Comparison of ENCODE assay signal across 8 mouse cellular contexts in the genomic region with DNA sequence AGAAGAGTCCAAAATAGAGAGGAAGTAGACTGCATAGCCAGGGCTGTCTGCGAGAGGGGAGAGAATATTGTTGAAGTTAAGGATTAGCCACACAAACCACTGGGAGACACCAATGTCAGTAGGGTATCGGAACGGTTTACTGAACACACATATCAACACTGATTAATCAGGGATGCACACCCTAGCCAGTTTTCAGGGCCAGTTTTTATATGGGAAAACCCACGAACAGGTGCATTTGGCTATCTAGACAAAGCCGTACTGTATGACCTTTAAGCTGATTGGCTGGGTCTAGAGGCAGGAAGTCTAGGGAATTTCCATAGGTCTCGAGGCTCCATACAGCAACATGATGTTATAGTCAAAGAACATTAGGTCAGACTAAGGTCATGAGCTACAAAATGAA. TPM values are rescaled to one million over a fixed set of nuclear protein-coding genes. Genes with fewer than 3 reads are reported as not detected.
A peak's percentile ranks its signal among the peaks of the same experiment; 100 is the strongest.
DNase-seq lines count a peak whose midpoint lies in the region; ATAC-seq and TF ChIP-seq lines count a peak whose summit lies in the region.

No protein-coding gene starts in this region.

- H3K27ac ChIP-seq in lung, postnatal 0 days (ENCODE audit: low read length), result peak overlapping the region; percentile 69; the same call in 1 of the 2 replicates
- H3K27ac ChIP-seq in intestine, embryonic 14.5 days (ENCODE audit: low read depth), result peak overlapping the region; percentile 79; the same call in 1 of the 2 replicates
- no peak overlapping the region for H3K27ac ChIP-seq in neural tube, embryonic 12.5 days

- no peak for ATAC-seq in lung, postnatal 0 days
- no peak for ATAC-seq in intestine, embryonic 14.5 days (replicated peaks; ENCODE audit: low FRiP score, low TSS enrichment, low read depth)
- peak; percentile 15 for ATAC-seq in neural tube, embryonic 12.5 days (ENCODE audit: low FRiP score, low read depth)

- H3K4me3 ChIP-seq in lung, postnatal 0 days (ENCODE audit: low read depth, low read length), result peak overlapping the region; percentile 63
- H3K4me3 ChIP-seq in intestine, embryonic 14.5 days (ENCODE audit: low read depth, low read length), result peak overlapping the region; percentile 68
- H3K4me3 ChIP-seq in neural tube, embryonic 12.5 days, result peak overlapping the region; percentile 83

- peak overlapping the region; percentile 82 for H3K4me2 ChIP-seq in lung, postnatal 0 days (replicated peaks; ENCODE audit: low read depth, low read length)
- peak overlapping the region; percentile 74 for H3K4me2 ChIP-seq in intestine, embryonic 14.5 days (ENCODE audit: low read length)
- H3K4me2 ChIP-seq in neural tube, embryonic 12.5 days (replicated peaks), result peak overlapping the region; percentile 83

- TF ChIP-seq EP300 in lung, postnatal 0 days (IDR thresholded peaks at IDR 0.05), result no peak

- TF ChIP-seq CTCF in lung, postnatal 0 days (IDR thresholded peaks at IDR 0.05), result no peak

- peak overlapping the region; percentile 10; the same call in 1 of the 2 replicates for H3K9ac ChIP-seq in lung, postnatal 0 days (replicated peaks; ENCODE audit: low read depth)
- peak overlapping the region; percentile 44 for H3K9ac ChIP-seq in intestine, embryonic 14.5 days (ENCODE audit: low read length)
- H3K9ac ChIP-seq in neural tube, embryonic 12.5 days, result 0 out of 2 replicates have a peak overlapping the region, but pooled peaks have one; percentile 86

- H3K9me3 ChIP-seq in lung, postnatal 0 days (ENCODE audit: low read length), result no peaks in the 10 kb centered on the region; the same call in 1 of the 2 replicates
- H3K9me3 ChIP-seq in intestine, embryonic 14.5 days (ENCODE audit: control insufficient read depth, low read length), result no peaks in the 10 kb centered on the region
- 0 out of 2 replicates have a peak, but pooled peaks cover 5% of the 10 kb centered on the region for H3K9me3 ChIP-seq in neural tube, embryonic 12.5 days

- no peaks in the 10 kb centered on the region for H3K36me3 ChIP-seq in lung, postnatal 0 days (ENCODE audit: insufficient read depth, low read length)
- no peaks in the 10 kb centered on the region for H3K36me3 ChIP-seq in intestine, embryonic 14.5 days (ENCODE audit: control insufficient read depth, insufficient read depth, low read length)
- 0 out of 2 replicates have a peak, but pooled peaks cover 4% of the 10 kb centered on the region for H3K36me3 ChIP-seq in neural tube, embryonic 12.5 days

- H3K4me1 ChIP-seq in lung, postnatal 0 days (ENCODE audit: insufficient read depth, low read depth, low read length), result no peaks in the 10 kb centered on the region
- peaks cover 13% of the 10 kb centered on the region for H3K4me1 ChIP-seq in intestine, embryonic 14.5 days (replicated peaks; ENCODE audit: control insufficient read depth, insufficient read depth, low read length)
- peaks cover 22% of the 10 kb centered on the region for H3K4me1 ChIP-seq in neural tube, embryonic 12.5 days

- DNase-seq in lung, postnatal 0 days (ENCODE audit: low spot score), result peak; percentile 19
- no peak for DNase-seq in lung, postnatal 14 days
- peak; percentile 54 for DNase-seq in c-Kit-positive CD71-positive TER-119-negative erythroid progenitor cells, embryonic 14.5 days (ENCODE audit: low read depth)
- DNase-seq in intestine, embryonic 14.5 days (ENCODE audit: low spot score), result no peak
- DNase-seq in ovary, postnatal 10 days (ENCODE audit: low spot score), result no peak
- DNase-seq in frontal cortex, postnatal 25 days (ENCODE audit: low spot score in 2 of 2), result no peak
- no peak for DNase-seq in cerebellum, postnatal 36 days

- H3K27me3 ChIP-seq in lung, postnatal 0 days (replicated peaks; ENCODE audit: insufficient read depth, low read length), result no peaks in the 10 kb centered on the region
- no peaks in the 10 kb centered on the region for H3K27me3 ChIP-seq in intestine, embryonic 14.5 days (replicated peaks; ENCODE audit: control insufficient read depth, insufficient read depth, low read length)
- 0 out of 2 replicates have a peak, but pooled peaks cover 5% of the 10 kb centered on the region for H3K27me3 ChIP-seq in neural tube, embryonic 12.5 days (replicated peaks)

- WGBS in lung, postnatal 0 days, result 18% methylated on average over 6 of the region's 6 CpGs
- WGBS in intestine, embryonic 14.5 days, result 34% methylated on average over 6 of the region's 6 CpGs
- 48% methylated on average over 6 of the region's 6 CpGs for WGBS in neural tube, embryonic 12.5 days

RNA-seq across cellular contexts. Expression of a gene that starts 0.8 kb away (rescaled TPM):
- polyA plus RNA-seq in lung, postnatal 0 days (2015; fragmentation: Nextera tagmentation; extraction: Ambion mirVana), result 17.6 and 20.0 TPM in 2 replicates
- polyA plus RNA-seq in intestine, embryonic 14.5 days (2014; fragmentation: Nextera tagmentation; extraction: Ambion mirVana), result 16.3 and 17.2 TPM in 2 replicates
- polyA plus RNA-seq in neural tube, embryonic 12.5 days (2016; fragmentation: Nextera tagmentation; extraction: Ambion mirVana), result 25.9 and 26.7 TPM in 2 replicates

RNA-seq across cellular contexts. Expression of a gene that starts 1.3 kb away (rescaled TPM):
- polyA plus RNA-seq in lung, postnatal 0 days (2015; fragmentation: Nextera tagmentation; extraction: Ambion mirVana), result not detected in 2 replicates
- polyA plus RNA-seq in intestine, embryonic 14.5 days (2014; fragmentation: Nextera tagmentation; extraction: Ambion mirVana), result not detected in 2 replicates
- polyA plus RNA-seq in neural tube, embryonic 12.5 days (2016; fragmentation: Nextera tagmentation; extraction: Ambion mirVana), result not detected in 2 replicates

RNA-seq across cellular contexts. Expression of a gene that starts 8.3 kb away (rescaled TPM):
- 13.1 and 17.2 TPM in 2 replicates for polyA plus RNA-seq in lung, postnatal 0 days (2015; fragmentation: Nextera tagmentation; extraction: Ambion mirVana)
- 52.2 and 60.5 TPM in 2 replicates for polyA plus RNA-seq in intestine, embryonic 14.5 days (2014; fragmentation: Nextera tagmentation; extraction: Ambion mirVana)
- polyA plus RNA-seq in neural tube, embryonic 12.5 days (2016; fragmentation: Nextera tagmentation; extraction: Ambion mirVana), result 21.8 and 24.3 TPM in 2 replicates

RNA-seq across cellular contexts. Expression of a gene that starts 14.3 kb away (rescaled TPM):
- polyA plus RNA-seq in lung, postnatal 0 days (2015; fragmentation: Nextera tagmentation; extraction: Ambion mirVana), result 60.6 and 78.2 TPM in 2 replicates
- polyA plus RNA-seq in intestine, embryonic 14.5 days (2014; fragmentation: Nextera tagmentation; extraction: Ambion mirVana), result 70.7 and 79.3 TPM in 2 replicates
- 93.4 and 95.9 TPM in 2 replicates for polyA plus RNA-seq in neural tube, embryonic 12.5 days (2016; fragmentation: Nextera tagmentation; extraction: Ambion mirVana)

RNA-seq across cellular contexts. Expression of a gene that starts 31.3 kb away (rescaled TPM):
- 4.3 and 5.0 TPM in 2 replicates for polyA plus RNA-seq in lung, postnatal 0 days (2015; fragmentation: Nextera tagmentation; extraction: Ambion mirVana)
- 41.4 and 46.1 TPM in 2 replicates for polyA plus RNA-seq in intestine, embryonic 14.5 days (2014; fragmentation: Nextera tagmentation; extraction: Ambion mirVana)
- 74.3 and 87.2 TPM in 2 replicates for polyA plus RNA-seq in neural tube, embryonic 12.5 days (2016; fragmentation: Nextera tagmentation; extraction: Ambion mirVana)

Comparison
In these comparisons a context has a peak if more than half of its experiments do, and no peak if none do; other contexts are left out.
1. DNase-seq: peak in lung, postnatal 0 days (single experiment) and c-Kit-positive CD71-positive TER-119-negative erythroid progenitor cells, embryonic 14.5 days (single experiment); none in lung, postnatal 14 days (single experiment), intestine, embryonic 14.5 days (single experiment), ovary, postnatal 10 days (single experiment), frontal cortex, postnatal 25 days (0 of 2) and cerebellum, postnatal 36 days (0 of 2).
2. H3K9ac ChIP-seq: peak in every context shown above with its lines; median percentile 86 in neural tube, embryonic 12.5 days; 44 in intestine, embryonic 14.5 days; 10 in lung, postnatal 0 days.
3. Peak in every context shown above with its lines, with median percentiles within 50 percentile points of each other: H3K4me2 ChIP-seq and H3K4me3 ChIP-seq.